Mouse (Mus musculus) embryonic facial prominence, embryonic 10.5 days (tissue): Measurements from ENCODE around the gene Slfn8. TPM values are rescaled to one million over a fixed set of nuclear protein-coding genes. Genes with fewer than 3 reads are reported as not detected.
A peak's percentile ranks its signal among the peaks of the same experiment; 100 is the strongest.

ENCODE experiments used
- DNase-seq: peaks from one replicate; pipeline ENCODE4 v3.0.0-alpha.2; 2017; ENCODE audit warnings: low spot score
- H3K27ac ChIP-seq: fragments of 300-500 bp; sonication (generic); replicated peaks from 2 replicates; pipeline ENCODE4 v1.5.1; 2016; ENCODE audit warnings: mild to moderate bottlenecking
- H3K27me3 ChIP-seq: fragments of 300-500 bp; sonication (generic); replicated peaks from 2 replicates; pipeline ENCODE4 v1.6.1; 2016; ENCODE audit warnings: low read depth, mild to moderate bottlenecking; ENCODE audit not compliant: poor library complexity, severe bottlenecking
- H3K36me3 ChIP-seq: fragments of 300-500 bp; sonication (generic); replicated peaks from 2 replicates; pipeline ENCODE4 v1.6.1; 2016; ENCODE audit warnings: mild to moderate bottlenecking, moderate library complexity
- H3K4me1 ChIP-seq: fragments of 300-500 bp; sonication (generic); 2 replicates; pipeline ENCODE4 v1.6.1; 2016
- H3K4me3 ChIP-seq: fragments of 300-500 bp; sonication (generic); 2 replicates; pipeline ENCODE4 v1.5.1; 2016; ENCODE audit warnings: mild to moderate bottlenecking, moderate library complexity
- H3K9me3 ChIP-seq: fragments of 300-500 bp; sonication (generic); 2 replicates; pipeline ENCODE4 v1.6.1; 2016; ENCODE audit warnings: mild to moderate bottlenecking
- WGBS: fragments of 180-500 bp; shearing (Covaris S2); methylation state at CpG from one replicate; pipeline ENCODE4 v1.1.7; 2016; 5-methylcytosine and 5-hydroxymethylcytosine counted together
- polyA plus RNA-seq: library from polyadenylated mRNA; unstranded; fragments of >200 nt; fragmentation: Nextera tagmentation; extraction: Ambion mirVana; gene quantifications from 2 replicates; pipeline ENCODE4 v1.2.1, GENCODE M21; 2016

Gene Slfn8
- polyA plus RNA-seq = 0.11 and 0.14 TPM in 2 replicates

DNA sequence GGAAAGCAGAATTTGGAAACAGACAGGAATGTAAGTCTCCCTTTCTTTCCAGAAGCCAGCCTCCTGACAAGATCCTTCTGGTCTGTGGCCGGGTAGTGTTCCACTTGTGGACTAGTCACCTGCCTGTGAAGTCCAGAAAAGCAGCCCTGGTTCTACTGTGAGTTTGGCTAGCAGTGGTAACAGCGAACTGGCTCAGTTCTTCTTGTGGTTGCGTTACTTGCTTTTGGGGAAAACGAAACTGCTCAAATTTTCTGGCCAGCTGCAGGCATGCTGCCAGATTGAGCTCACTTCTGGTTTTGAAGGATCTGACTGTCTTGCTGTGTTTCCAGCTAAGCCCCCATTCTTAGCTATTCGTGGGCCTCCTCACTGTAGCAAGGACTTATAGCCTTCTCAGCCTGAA, at the start of gene Slfn8:
Gene Slfn8, minus strand, starts transcription at position 190 of the 400 bp plus-strand sequence.
- H3K9me3 ChIP-seq = no peaks in the 10 kb centered on the region
- H3K27ac ChIP-seq = no peak within 1 kb of the TSS
- no peak within 1 kb of the TSS for H3K4me3 ChIP-seq
- 84% methylated on average over 5 of the region's 5 CpGs for WGBS
- H3K4me1 ChIP-seq = no peaks in the 10 kb centered on the region
- DNase-seq = no peak
- H3K36me3 ChIP-seq = no peaks in the 10 kb centered on the region
- no peaks in the 10 kb centered on the region for H3K27me3 ChIP-seq

DNA sequence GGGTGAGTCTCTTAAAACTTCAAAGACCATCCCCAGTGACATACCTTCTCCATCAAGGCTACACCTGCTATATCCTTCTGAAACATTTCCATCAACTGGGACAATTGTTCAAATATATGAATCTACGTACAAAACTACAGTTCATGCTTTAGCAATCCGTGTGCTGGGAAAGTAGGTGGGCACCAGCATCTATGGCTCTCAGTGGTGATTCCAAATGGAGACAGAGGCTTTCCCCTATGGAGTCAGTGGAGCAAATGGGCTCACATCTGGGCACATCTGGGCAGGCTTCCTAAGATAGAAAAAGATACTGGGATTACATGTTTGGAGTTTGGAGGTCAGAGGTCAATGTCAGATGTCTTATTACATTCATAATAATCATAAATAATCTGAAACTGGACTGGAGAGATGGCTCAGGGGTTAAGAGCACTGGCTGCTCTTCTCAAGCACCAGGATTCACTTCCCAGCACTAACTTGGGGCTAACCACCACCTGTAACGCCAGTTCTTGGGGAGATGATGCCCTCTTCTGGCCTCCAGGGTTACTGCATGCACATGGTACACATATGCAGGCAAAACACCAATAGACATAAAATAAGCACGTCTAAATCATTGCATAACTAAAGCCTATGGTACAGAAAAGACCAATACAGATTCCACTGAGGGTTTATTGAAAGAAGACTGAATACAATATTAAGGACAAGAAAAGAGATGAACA, 47.5 kb upstream of the Slfn8 start:
- Histone ChIP-seq H3K4me1 (no peaks in the 10 kb centered on the region), H3K27ac (no peak overlapping the region), H3K4me3 (no peak overlapping the region), H3K9me3 (no peaks in the 10 kb centered on the region), H3K36me3 (no peaks in the 10 kb centered on the region), H3K27me3 (no peaks in the 10 kb centered on the region)
- 77% methylated on average over 4 of the region's 4 CpGs for WGBS
- DNase-seq = no peak

- Histone ChIP-seq H3K27me3 (no peaks in the 10 kb centered on the region), H3K4me1 (no peaks in the 10 kb centered on the region), H3K36me3 (no peaks in the 10 kb centered on the region), H3K9me3 (no peaks in the 10 kb centered on the region), H3K4me3 (no peak overlapping the region), H3K27ac (no peak overlapping the region)
- DNase-seq = no peak
- 54% methylated on average over 11 of the region's 11 CpGs for WGBS
These were observed 46.3 kb upstream of the Slfn8 start for GRCm38 (mm10) chr11:83066640-83067531.

GRCm38 (mm10) chr11:83065441-83066344, 45.1 kb upstream of the Slfn8 start:
- no peak overlapping the region for H3K27ac ChIP-seq

DNA sequence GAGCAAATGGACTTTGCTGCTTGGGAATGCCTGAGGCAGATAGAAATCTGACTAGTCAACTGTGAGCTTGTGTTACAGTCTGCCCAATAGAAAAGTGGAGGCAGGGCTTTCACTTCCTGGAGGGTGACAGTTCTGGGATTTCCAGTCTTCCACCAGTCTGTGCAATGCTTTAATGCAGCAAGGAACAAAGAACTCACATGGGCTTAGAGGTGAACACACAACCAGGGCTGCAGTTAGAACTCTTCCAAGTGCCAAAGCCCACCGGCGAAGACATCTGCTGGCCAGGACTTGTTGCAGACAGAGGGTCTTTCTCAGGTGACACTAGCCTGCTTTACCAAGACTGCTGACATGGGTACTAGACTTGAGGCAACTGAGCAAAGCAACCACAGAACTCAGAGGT, 44.3 kb upstream of the Slfn8 start, which contains the start of gene Slfn2:
Gene Slfn2, plus strand, starts transcription at position 167 of the 400 bp plus-strand sequence.
- no peak within 1 kb of the TSS for H3K27ac ChIP-seq
- no peak for DNase-seq
- WGBS = 67% methylated on average over 2 of the region's 2 CpGs
- no peaks in the 10 kb centered on the region for H3K27me3 ChIP-seq
- no peaks in the 10 kb centered on the region for H3K4me1 ChIP-seq
- no peaks in the 10 kb centered on the region for H3K9me3 ChIP-seq
- H3K36me3 ChIP-seq = no peaks in the 10 kb centered on the region
- H3K4me3 ChIP-seq = no peak within 1 kb of the TSS

More at GRCm38 (mm10) chr11:83065441-83066344, 45.1 kb upstream of the Slfn8 start:
- no peak for DNase-seq
- H3K27me3 ChIP-seq = no peaks in the 10 kb centered on the region
- WGBS = 21% methylated on average over 6 of the region's 6 CpGs
- H3K4me1 ChIP-seq = no peaks in the 10 kb centered on the region
- H3K36me3 ChIP-seq = no peaks in the 10 kb centered on the region
- H3K9me3 ChIP-seq = no peaks in the 10 kb centered on the region
- H3K4me3 ChIP-seq = no peak overlapping the region

GRCm38 (mm10) chr11:83063941-83064349, 43.3 kb upstream of the Slfn8 start:
- Histone ChIP-seq H3K4me1 (no peaks in the 10 kb centered on the region), H3K27me3 (no peaks in the 10 kb centered on the region), H3K36me3 (no peaks in the 10 kb centered on the region), H3K4me3 (no peak overlapping the region), H3K27ac (no peak overlapping the region), H3K9me3 (no peaks in the 10 kb centered on the region)
- WGBS = 63% methylated on average over 3 of the region's 3 CpGs
- no peak for DNase-seq

- 79% methylated on average over 4 of the region's 4 CpGs for WGBS
- DNase-seq = no peak
- H3K4me1 ChIP-seq = no peaks in the 10 kb centered on the region
- no peak overlapping the region for H3K4me3 ChIP-seq
- H3K36me3 ChIP-seq = no peaks in the 10 kb centered on the region
- no peaks in the 10 kb centered on the region for H3K27me3 ChIP-seq
- H3K27ac ChIP-seq = no peak overlapping the region
- no peaks in the 10 kb centered on the region for H3K9me3 ChIP-seq
These were observed 42.5 kb upstream of the Slfn8 start for GRCm38 (mm10) chr11:83063126-83063525.

GRCm38 (mm10) chr11:83061806-83062205, 41.2 kb upstream of the Slfn8 start:
- Histone ChIP-seq H3K27ac (no peak overlapping the region), H3K9me3 (no peaks in the 10 kb centered on the region), H3K4me3 (no peak overlapping the region), H3K36me3 (no peaks in the 10 kb centered on the region), H3K4me1 (no peaks in the 10 kb centered on the region), H3K27me3 (no peaks in the 10 kb centered on the region)
- no peak for DNase-seq
- WGBS = 89% methylated on average over 7 of the region's 7 CpGs

- no peaks in the 10 kb centered on the region for H3K9me3 ChIP-seq
- no peaks in the 10 kb centered on the region for H3K27me3 ChIP-seq
- H3K4me1 ChIP-seq = no peaks in the 10 kb centered on the region
- no peak for DNase-seq
- WGBS = 85% methylated on average over 5 of the region's 5 CpGs
- no peak overlapping the region for H3K4me3 ChIP-seq
- no peaks in the 10 kb centered on the region for H3K36me3 ChIP-seq
- H3K27ac ChIP-seq = no peak overlapping the region
These were observed 39.9 kb upstream of the Slfn8 start for GRCm38 (mm10) chr11:83060412-83061020.

DNA sequence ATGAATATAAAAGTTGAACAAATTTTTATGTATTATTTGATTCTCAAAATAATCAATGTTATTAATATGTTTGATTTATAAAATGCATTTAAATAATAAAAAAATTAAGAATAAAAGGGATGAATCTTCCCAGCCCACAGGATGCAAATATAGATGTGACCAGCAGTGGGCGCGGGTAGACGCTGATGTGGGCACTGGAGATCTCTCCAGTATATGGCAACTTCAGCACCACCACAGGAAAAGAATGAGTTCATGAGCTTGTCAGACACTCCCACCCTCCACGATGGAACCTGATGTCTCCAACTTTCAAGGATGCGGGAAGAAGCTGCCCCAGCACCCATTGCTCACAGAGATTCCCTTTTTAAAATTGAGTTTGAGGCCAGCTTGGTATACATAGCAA, 37.3 kb upstream of the Slfn8 start:
- H3K4me3 ChIP-seq = no peak overlapping the region
- DNase-seq = peak; percentile 58
- H3K4me1 ChIP-seq = no peaks in the 10 kb centered on the region
- H3K27me3 ChIP-seq = no peaks in the 10 kb centered on the region
- no peaks in the 10 kb centered on the region for H3K9me3 ChIP-seq
- no peak overlapping the region for H3K27ac ChIP-seq
- whole genome bisulfite sequencing = 5% methylated on average over 5 of the region's 5 CpGs
- no peaks in the 10 kb centered on the region for H3K36me3 ChIP-seq

GRCm38 (mm10) chr11:83045642-83046041, 25.0 kb upstream of the Slfn8 start:
- 91% methylated on average over 3 of the region's 3 CpGs for WGBS

GRCm38 (mm10) chr11:83043891-83044290, 23.3 kb upstream of the Slfn8 start:
- no peak for DNase-seq
- H3K4me3 ChIP-seq = no peak overlapping the region
- 85% methylated on average over 4 of the region's 4 CpGs for WGBS
- H3K27ac ChIP-seq = no peak overlapping the region
- no peaks in the 10 kb centered on the region for H3K36me3 ChIP-seq
- no peaks in the 10 kb centered on the region for H3K9me3 ChIP-seq
- H3K27me3 ChIP-seq = peaks cover 19% of the 10 kb centered on the region
- H3K4me1 ChIP-seq = no peaks in the 10 kb centered on the region

More at GRCm38 (mm10) chr11:83045642-83046041, 25.0 kb upstream of the Slfn8 start:
- H3K4me3 ChIP-seq = no peak overlapping the region
- no peaks in the 10 kb centered on the region for H3K9me3 ChIP-seq
- 0 out of 2 replicates have a peak, but pooled peaks cover 4% of the 10 kb centered on the region for H3K27me3 ChIP-seq
- no peak for DNase-seq
- no peak overlapping the region for H3K27ac ChIP-seq
- no peaks in the 10 kb centered on the region for H3K36me3 ChIP-seq
- no peaks in the 10 kb centered on the region for H3K4me1 ChIP-seq
